Mouse (Mus musculus): ENCODE results near the gene Zfp217.

GRCm38 (mm10) chr2:170101932-170102331 lies 46.0 kb downstream of the Zfp217 start:
- TF ChIP-seq CTCF (conservative IDR thresholded peaks at IDR 0.05; ENCODE audit: low read length): no peak
- TF ChIP-seq POU5F1 (IDR thresholded peaks at IDR 0.05; ENCODE audit: borderline replicate concordance, low read length): no peak
- no peak for TF ChIP-seq NANOG (IDR thresholded peaks at IDR 0.05; ENCODE audit: borderline replicate concordance, low read length)
